Mouse (Mus musculus): Measurements from ENCODE around the gene Gja6. TPM values are rescaled to one million over a fixed set of nuclear protein-coding genes. Genes with fewer than 3 reads are reported as not detected.

The Gja6 gene
- 1 to 10 TPM in 1 of 4 experiments, under 1 TPM in 3; 0.52 to 1.8 (median 0.67) TPM for total RNA-seq (2022)

GRCm38 (mm10) chrX:160906952-160907351 is at the start of gene Gja6:
Gja6 (minus strand) TSS chrX:160907052.
- no peak for DNase-seq

- no peak for DNase-seq
Observed at GRCm38 (mm10) chrX:160949583-160949982, 42.7 kb upstream of the Gja6 start.

GRCm38 (mm10) chrX:160944722-160945121 is 37.9 kb upstream of the Gja6 start:
- no peak for DNase-seq

- DNase-seq, result peak; percentile 11
Observed at GRCm38 (mm10) chrX:160935541-160935940, 28.7 kb upstream of the Gja6 start.

GRCm38 (mm10) chrX:160930656-160931055 is 23.8 kb upstream of the Gja6 start:
- no peak for DNase-seq

GRCm38 (mm10) chrX:160928870-160929269 is 22.0 kb upstream of the Gja6 start:
- DNase-seq, result no peak

- DNase-seq, result no peak
Observed at GRCm38 (mm10) chrX:160919022-160919637, 12.3 kb upstream of the Gja6 start.

GRCm38 (mm10) chrX:160906477-160906876 is 375 bp downstream of the Gja6 start:
- DNase-seq, result no peak

GRCm38 (mm10) chrX:160905913-160906312 is 939 bp downstream of the Gja6 start:
- DNase-seq, result no peak

- no peak for DNase-seq
Observed at GRCm38 (mm10) chrX:160905041-160905678, 1.7 kb downstream of the Gja6 start.

- DNase-seq, result no peak
Observed at GRCm38 (mm10) chrX:160901118-160901517, 5.7 kb downstream of the Gja6 start.

- no peak for DNase-seq
Observed at GRCm38 (mm10) chrX:160892077-160892476, 14.8 kb downstream of the Gja6 start.

GRCm38 (mm10) chrX:160886301-160886700 is 20.6 kb downstream of the Gja6 start:
- no peak for DNase-seq

GRCm38 (mm10) chrX:160866576-160866975 is 40.3 kb downstream of the Gja6 start:
- no peak for DNase-seq

- DNase-seq, result no peak
Observed at GRCm38 (mm10) chrX:160865022-160865421, 41.8 kb downstream of the Gja6 start.

GRCm38 (mm10) chrX:160863689-160864383 is 43.0 kb downstream of the Gja6 start:
- no peak for DNase-seq

Other genes starting within 250 kb of the Gja6 start
- gene Ppef1, start 171.3 kb downstream of the Gja6 start, total RNA-seq (2022), result under 1 TPM in 3 of 4 experiments, not detected in 1; 0.11 to 0.23 (median 0.21) TPM
- gene Rs1, start 139.0 kb downstream of the Gja6 start, total RNA-seq (2022), result under 1 TPM in 2 of 4 experiments, not detected in 2; 0.34 to 0.43 TPM
- gene Cdkl5, start 87.7 kb upstream of the Gja6 start, total RNA-seq (2022), result 10 to 100 TPM; 18.9 to 23.7 (median 21.3) TPM
- under 1 TPM; 0.38 to 0.75 (median 0.60) TPM for gene Scml2, start 210.1 kb upstream of the Gja6 start, total RNA-seq (2022)